Comparison of ENCODE assay signal across 12 mouse cellular contexts in the genomic region with DNA sequence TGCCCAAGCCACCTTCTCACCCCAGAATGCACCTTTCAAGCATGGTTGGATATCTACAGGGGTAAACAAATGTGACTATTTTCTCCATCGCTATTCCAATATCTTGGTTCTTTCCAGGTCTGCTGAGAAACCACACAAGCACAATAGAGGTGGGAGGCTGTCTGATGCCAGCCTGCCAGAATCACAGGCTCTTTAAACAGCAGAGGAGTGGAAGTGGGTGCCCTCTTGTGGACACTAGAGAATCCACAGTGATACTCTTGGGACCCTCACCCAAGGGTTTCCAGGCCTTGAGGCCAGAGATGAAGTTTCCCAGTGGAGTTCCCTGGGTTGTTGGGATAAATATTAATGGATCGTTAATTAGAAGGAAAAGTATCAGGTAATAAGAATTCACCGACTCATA.
DNase-seq lines count a peak whose midpoint lies in the region; ATAC-seq and TF ChIP-seq lines count a peak whose summit lies in the region.
"Had no signal": no experiment of that assay in that cellular context is flagged by ENCODE, and none has a peak within 500 bp of the region (broad histone marks: within the 10 kb centered on the region; RNA-seq: fewer than 3 reads in every experiment).

No protein-coding gene starts in this region.

- ATAC-seq in kidney, embryonic 14.5 days (ENCODE audit: low FRiP score, low TSS enrichment): no peak
- no peak for ATAC-seq in hindbrain, embryonic 13.5 days (ENCODE audit: low FRiP score)
- ATAC-seq: inflammation-experienced regulatory T-cells, adult 6 months; lung, postnatal 0 days had no signal

- no peaks in the 10 kb centered on the region for H3K9me3 ChIP-seq in kidney, embryonic 14.5 days (ENCODE audit: control insufficient read depth, low read length)
- no peaks in the 10 kb centered on the region for H3K9me3 ChIP-seq in hindbrain, embryonic 13.5 days
- H3K9me3 ChIP-seq: embryonic facial prominence, embryonic 12.5 days had no signal

- intact Hi-C loops in heart, postnatal 36 days (cut with DNase I): no loop called here

- TF ChIP-seq POLR2A in kidney, adult 2 months (IDR thresholded peaks at IDR 0.05; ENCODE audit: low read depth, low read length): no peak

- no peaks in the 10 kb centered on the region for H3K4me1 ChIP-seq in kidney, embryonic 14.5 days (ENCODE audit: control insufficient read depth, insufficient read depth, low read length)
- peaks cover 34% of the 10 kb centered on the region for H3K4me1 ChIP-seq in hindbrain, embryonic 13.5 days (replicated peaks)
- no peaks in the 10 kb centered on the region for H3K4me1 ChIP-seq in kidney, adult 2 months (ENCODE audit: control insufficient read depth, insufficient read depth, low read length)
- H3K4me1 ChIP-seq: embryonic facial prominence, embryonic 12.5 days had no signal

- DNase-seq in kidney, adult 9 months: peak; percentile 1
- DNase-seq in right cerebral cortex, postnatal 14 days: peak; percentile 10
- DNase-seq in right cerebral cortex, postnatal 25 days: no peak
- peak; percentile 42 for DNase-seq in retina, postnatal 1 day
- no peak for DNase-seq in heart, postnatal 36 days
- no peak for DNase-seq in kidney, adult 2 months
- DNase-seq: heart, adult 18-20 months had no signal

- 81% methylated on average over 3 of the region's 3 CpGs for WGBS in kidney, embryonic 14.5 days
- 67% methylated on average over 3 of the region's 3 CpGs for WGBS in hindbrain, embryonic 13.5 days
- WGBS in kidney, adult 2 months: 77% methylated on average over 3 of the region's 3 CpGs

- H3K27me3 ChIP-seq in kidney, embryonic 14.5 days (ENCODE audit: control insufficient read depth, insufficient read depth, low read length): no peaks in the 10 kb centered on the region
- no peaks in the 10 kb centered on the region for H3K27me3 ChIP-seq in hindbrain, embryonic 13.5 days
- H3K27me3 ChIP-seq in kidney, adult 2 months (replicated peaks; ENCODE audit: control insufficient read depth, insufficient read depth, low read length): no peaks in the 10 kb centered on the region
- H3K27me3 ChIP-seq: embryonic facial prominence, embryonic 12.5 days had no signal

- no peak overlapping the region for H3K4me2 ChIP-seq in kidney, embryonic 14.5 days (replicated peaks; ENCODE audit: low read depth, low read length)
- no peak overlapping the region for H3K4me2 ChIP-seq in hindbrain, embryonic 13.5 days
- H3K4me2 ChIP-seq: embryonic facial prominence, embryonic 12.5 days had no signal

- no peak for TF ChIP-seq CTCF in kidney, adult 2 months (conservative IDR thresholded peaks at IDR 0.05; ENCODE audit: insufficient read depth, insufficient read length, low read depth, low read length)

- H3K9ac ChIP-seq in kidney, embryonic 14.5 days (ENCODE audit: low read depth, low read length): no peak overlapping the region
- no peak overlapping the region for H3K9ac ChIP-seq in hindbrain, embryonic 13.5 days
- H3K9ac ChIP-seq: embryonic facial prominence, embryonic 12.5 days had no signal

- no peak overlapping the region for H3K27ac ChIP-seq in kidney, embryonic 14.5 days (ENCODE audit: low read depth, low read length)
- peak overlapping the region; percentile 44; the same call in 1 of the 2 replicates for H3K27ac ChIP-seq in hindbrain, embryonic 13.5 days
- H3K27ac ChIP-seq in kidney, adult 2 months (ENCODE audit: insufficient read depth, low read depth, low read length): no peak overlapping the region
- H3K27ac ChIP-seq: embryonic facial prominence, embryonic 12.5 days had no signal

- H3K4me3 ChIP-seq in kidney, embryonic 14.5 days (ENCODE audit: low read length): no peak overlapping the region
- no peak overlapping the region for H3K4me3 ChIP-seq in hindbrain, embryonic 13.5 days
- no peak overlapping the region for H3K4me3 ChIP-seq in kidney, adult 2 months (ENCODE audit: insufficient read depth, low read depth, low read length)
- H3K4me3 ChIP-seq: embryonic facial prominence, embryonic 12.5 days had no signal

- no peaks in the 10 kb centered on the region for H3K36me3 ChIP-seq in kidney, embryonic 14.5 days (ENCODE audit: control insufficient read depth, insufficient read depth, low read length)
- H3K36me3 ChIP-seq in hindbrain, embryonic 13.5 days: no peaks in the 10 kb centered on the region
- no peaks in the 10 kb centered on the region for H3K36me3 ChIP-seq in kidney, adult 2 months (ENCODE audit: control insufficient read depth, insufficient read depth, low read length)
- H3K36me3 ChIP-seq: embryonic facial prominence, embryonic 12.5 days had no signal

Comparison
In these comparisons a context has a peak if more than half of its experiments do, and no peak if none do; other contexts are left out.
1. DNase-seq: peak in kidney, adult 9 months (single experiment), right cerebral cortex, postnatal 14 days (single experiment) and retina, postnatal 1 day (single experiment); none in right cerebral cortex, postnatal 25 days (single experiment), heart, postnatal 36 days (0 of 2) and kidney, adult 2 months (single experiment).